Mouse (Mus musculus) liver, postnatal 0 days (tissue): ENCODE measurements around the gene Agbl4. TPM values are rescaled to one million over a fixed set of nuclear protein-coding genes. Genes with fewer than 3 reads are reported as not detected.

Source experiments
- ATAC-seq: fragments of 200-750 bp; cut with Nextera tagmentation; 2 replicates; pipeline ENCODE4 v1.8.0; 2017; ENCODE audit warnings: mild to moderate bottlenecking, moderate library complexity
- DNase-seq: peaks from one replicate; pipeline ENCODE4 v3.0.0-alpha.2; 2016
- H3K27ac ChIP-seq: fragments of 300-500 bp; sonication (generic); 2 replicates; pipeline ENCODE4 v1.5.1; 2014; ENCODE audit warnings: antibody characterized with exemption, moderate library complexity, mild to moderate bottlenecking, low read depth
- H3K27me3 ChIP-seq: fragments of 300-500 bp; sonication (generic); 2 replicates; pipeline ENCODE4 v1.6.1; 2014; ENCODE audit warnings: low read length, control low read depth, mixed read lengths; ENCODE audit not compliant: insufficient read depth
- H3K36me3 ChIP-seq: fragments of 300-500 bp; sonication (generic); replicated peaks from 2 replicates; pipeline ENCODE4 v1.6.1; 2014; ENCODE audit warnings: mild to moderate bottlenecking, control low read depth, low read length, moderate library complexity, mixed read lengths; ENCODE audit not compliant: insufficient read depth
- H3K4me1 ChIP-seq: fragments of 300-500 bp; sonication (generic); 2 replicates; pipeline ENCODE4 v1.6.1; 2014; ENCODE audit warnings: antibody characterized with exemption, mild to moderate bottlenecking, control low read depth; ENCODE audit not compliant: insufficient read depth
- H3K4me2 ChIP-seq: fragments of 300-500 bp; sonication (generic); 2 replicates; pipeline ENCODE4 v1.6.1; 2014; ENCODE audit warnings: low read depth, mild to moderate bottlenecking, low read length, moderate library complexity, mixed read lengths
- H3K4me3 ChIP-seq: fragments of 300-500 bp; sonication (generic); 2 replicates; pipeline ENCODE4 v1.5.1; 2014; ENCODE audit warnings: low read depth, low read length
- H3K9ac ChIP-seq: fragments of 300-500 bp; sonication (generic); replicated peaks from 2 replicates; pipeline ENCODE4 v1.6.1; 2014; ENCODE audit warnings: mild to moderate bottlenecking, moderate library complexity
- H3K9me3 ChIP-seq: fragments of 300-500 bp; sonication (generic); 2 replicates; pipeline ENCODE4 v1.6.1; 2016; ENCODE audit warnings: mild to moderate bottlenecking, control low read depth, low read length, mixed read lengths
- CTCF ChIP-seq: sonication (generic); IDR thresholded peaks from 2 replicates; pipeline ENCODE4 v1.5.1; 2016; ENCODE audit warnings: antibody characterized with exemption, low read depth
- EP300 ChIP-seq: IDR thresholded peaks from 2 replicates; pipeline ENCODE4 v1.6.1; 2016; ENCODE audit warnings: antibody characterized with exemption, low read depth, mild to moderate bottlenecking
- WGBS: fragments of 180-500 bp; shearing (Covaris S2); extraction: QIAGEN DNeasy Blood & Tissue Kit; methylation state at CpG from one replicate; pipeline ENCODE4 v1.1.7; 2014; ENCODE audit not compliant: insufficient replicate concordance; 5-methylcytosine and 5-hydroxymethylcytosine counted together
- polyA plus RNA-seq: library from polyadenylated mRNA; unstranded; fragments of >200 nt; fragmentation: Nextera tagmentation; extraction: Ambion mirVana; gene quantifications from 2 replicates; pipeline ENCODE4 v1.2.1, GENCODE M21; 2015

The Agbl4 gene
- polyA plus RNA-seq, 1 experiment from 2014 or later, result not detected

GRCm38 (mm10) chr4:111377159-111377558 lies 979.7 kb downstream of the Agbl4 start:
- no peaks in the 10 kb centered on the region for H3K9me3 ChIP-seq
- H3K4me2 ChIP-seq, result no peak overlapping the region
- no peaks in the 10 kb centered on the region for H3K27me3 ChIP-seq
- no peak for ATAC-seq
- no peaks in the 10 kb centered on the region for H3K36me3 ChIP-seq
- DNase-seq, result no peak
- no peak overlapping the region for H3K27ac ChIP-seq
- TF ChIP-seq EP300 (no peak), CTCF (no peak)
- H3K9ac ChIP-seq, result no peak overlapping the region
- H3K4me3 ChIP-seq, result no peak overlapping the region
- H3K4me1 ChIP-seq, result no peaks in the 10 kb centered on the region

DNA sequence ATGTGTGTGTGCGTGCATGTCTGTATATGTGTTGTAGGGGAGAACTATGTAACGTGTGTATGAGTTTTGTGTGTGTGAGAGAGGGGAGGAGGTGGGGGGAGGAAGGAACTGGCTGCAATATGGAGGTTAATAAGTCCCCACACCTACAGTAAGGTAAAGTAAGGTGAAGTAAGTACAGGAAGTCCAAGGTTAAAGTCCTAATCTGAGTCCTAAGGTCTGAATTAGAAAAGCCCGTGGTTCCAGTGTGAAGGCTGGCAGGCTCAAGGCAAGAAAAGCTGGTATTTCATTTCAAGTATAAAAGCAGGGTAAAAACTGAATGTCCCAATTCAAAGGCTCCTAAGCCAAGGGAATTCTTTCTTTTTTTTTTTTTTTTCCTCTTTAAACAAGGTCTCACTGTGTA lies 980.6 kb downstream of the Agbl4 start:
- no peak overlapping the region for H3K4me3 ChIP-seq
- 76% methylated on average over 3 of the region's 3 CpGs for WGBS
- H3K4me1 ChIP-seq, result no peaks in the 10 kb centered on the region
- ATAC-seq (no peak), DNase-seq (no peak)
- no peaks in the 10 kb centered on the region for H3K27me3 ChIP-seq
- H3K4me2 ChIP-seq, result no peak overlapping the region
- H3K36me3 ChIP-seq, result no peaks in the 10 kb centered on the region
- TF ChIP-seq CTCF, result no peak
- no peak for TF ChIP-seq EP300
- no peak overlapping the region for H3K9ac ChIP-seq
- H3K9me3 ChIP-seq, result no peaks in the 10 kb centered on the region
- H3K27ac ChIP-seq, result no peak overlapping the region

GRCm38 (mm10) chr4:111383101-111383500 lies 985.6 kb downstream of the Agbl4 start:
- no peak for TF ChIP-seq CTCF
- no peak for TF ChIP-seq EP300
- DNase-seq, result no peak
- no peak for ATAC-seq
- no peak overlapping the region for H3K4me2 ChIP-seq
- H3K4me3 ChIP-seq, result no peak overlapping the region
- H3K27ac ChIP-seq, result no peak overlapping the region
- H3K9ac ChIP-seq, result no peak overlapping the region
- no peaks in the 10 kb centered on the region for H3K27me3 ChIP-seq
- no peaks in the 10 kb centered on the region for H3K4me1 ChIP-seq
- H3K9me3 ChIP-seq, result no peaks in the 10 kb centered on the region
- H3K36me3 ChIP-seq, result no peaks in the 10 kb centered on the region
- WGBS, result 73% methylated on average over 2 of the region's 2 CpGs

GRCm38 (mm10) chr4:111390736-111391135 lies 993.3 kb downstream of the Agbl4 start:
- H3K27ac ChIP-seq, result no peak overlapping the region
- H3K4me3 ChIP-seq, result no peak overlapping the region
- H3K9ac ChIP-seq, result no peak overlapping the region
- H3K27me3 ChIP-seq, result no peaks in the 10 kb centered on the region
- no peaks in the 10 kb centered on the region for H3K4me1 ChIP-seq
- no peak for DNase-seq
- no peak overlapping the region for H3K4me2 ChIP-seq
- H3K9me3 ChIP-seq, result no peaks in the 10 kb centered on the region
- H3K36me3 ChIP-seq, result no peaks in the 10 kb centered on the region
- no peak for TF ChIP-seq EP300
- no peak for TF ChIP-seq CTCF
- no peak for ATAC-seq

DNA sequence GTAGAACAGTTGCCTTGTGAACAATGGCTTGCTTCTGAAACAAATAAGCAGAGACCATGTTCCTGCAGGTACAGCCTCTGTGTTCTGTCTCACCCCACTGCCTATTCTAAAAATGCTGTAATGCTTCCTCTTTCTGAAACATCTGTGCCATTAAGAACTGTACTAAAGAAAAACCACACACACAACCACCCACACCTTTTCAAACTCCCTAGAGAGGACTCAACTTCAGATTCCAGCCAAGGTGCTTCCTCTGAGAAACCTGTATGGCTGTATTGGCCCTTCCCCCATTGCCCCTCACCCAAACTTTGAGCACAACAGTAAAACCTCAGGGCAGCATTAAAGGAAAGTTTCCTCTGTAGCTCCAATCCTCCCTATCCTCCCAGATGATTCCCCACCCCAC lies 1002.3 kb downstream of the Agbl4 start:
- Histone ChIP-seq H3K36me3 (no peaks in the 10 kb centered on the region), H3K27me3 (no peaks in the 10 kb centered on the region), H3K4me1 (no peaks in the 10 kb centered on the region), H3K27ac (no peak overlapping the region), H3K4me3 (no peak overlapping the region), H3K9me3 (no peaks in the 10 kb centered on the region), H3K4me2 (no peak overlapping the region), H3K9ac (no peak overlapping the region)
- no peak for ATAC-seq
- no peak for DNase-seq
- TF ChIP-seq CTCF, result no peak
- TF ChIP-seq EP300, result no peak

DNA sequence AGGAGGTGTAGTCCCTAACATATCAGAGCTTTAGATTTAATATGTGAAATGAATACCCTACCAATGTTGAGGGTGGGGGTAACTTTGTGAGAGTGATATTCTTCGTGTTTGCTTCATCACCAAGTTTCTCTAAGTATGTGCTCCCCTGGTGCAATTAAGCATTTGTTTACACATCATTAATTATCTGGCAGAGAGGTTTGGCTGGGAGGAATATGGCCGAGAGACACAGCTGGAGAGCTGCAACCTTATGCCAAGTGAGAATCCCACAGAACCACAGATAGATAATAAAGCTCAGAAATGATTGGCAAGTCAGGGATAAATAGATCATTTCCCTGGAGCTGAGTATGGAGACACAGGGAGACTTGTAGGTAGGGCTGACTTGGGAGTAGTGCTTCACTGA lies 1003.2 kb downstream of the Agbl4 start:
- ATAC-seq (no peak), DNase-seq (no peak)
- no peaks in the 10 kb centered on the region for H3K27me3 ChIP-seq
- H3K9me3 ChIP-seq, result no peaks in the 10 kb centered on the region
- H3K4me3 ChIP-seq, result no peak overlapping the region
- H3K4me2 ChIP-seq, result no peak overlapping the region
- no peak overlapping the region for H3K9ac ChIP-seq
- 46% methylated on average over 2 of the region's 2 CpGs for WGBS
- no peaks in the 10 kb centered on the region for H3K36me3 ChIP-seq
- no peak overlapping the region for H3K27ac ChIP-seq
- TF ChIP-seq CTCF (no peak), EP300 (no peak)
- H3K4me1 ChIP-seq, result no peaks in the 10 kb centered on the region

- Histone ChIP-seq H3K27me3 (no peaks in the 10 kb centered on the region), H3K4me2 (no peak overlapping the region), H3K9ac (no peak overlapping the region), H3K36me3 (no peaks in the 10 kb centered on the region), H3K27ac (no peak overlapping the region), H3K4me1 (no peaks in the 10 kb centered on the region), H3K4me3 (no peak overlapping the region), H3K9me3 (no peaks in the 10 kb centered on the region)
- no peak for TF ChIP-seq CTCF
- no peak for TF ChIP-seq EP300
- WGBS, result 33% methylated on average over 1 of the region's 1 CpGs
- ATAC-seq, result no peak
- no peak for DNase-seq
These were observed 1005.8 kb downstream of the Agbl4 start for GRCm38 (mm10) chr4:111403243-111403642.
